Mouse (Mus musculus): ENCODE measurements around the gene Rbm5.

The Rbm5 gene

DNA sequence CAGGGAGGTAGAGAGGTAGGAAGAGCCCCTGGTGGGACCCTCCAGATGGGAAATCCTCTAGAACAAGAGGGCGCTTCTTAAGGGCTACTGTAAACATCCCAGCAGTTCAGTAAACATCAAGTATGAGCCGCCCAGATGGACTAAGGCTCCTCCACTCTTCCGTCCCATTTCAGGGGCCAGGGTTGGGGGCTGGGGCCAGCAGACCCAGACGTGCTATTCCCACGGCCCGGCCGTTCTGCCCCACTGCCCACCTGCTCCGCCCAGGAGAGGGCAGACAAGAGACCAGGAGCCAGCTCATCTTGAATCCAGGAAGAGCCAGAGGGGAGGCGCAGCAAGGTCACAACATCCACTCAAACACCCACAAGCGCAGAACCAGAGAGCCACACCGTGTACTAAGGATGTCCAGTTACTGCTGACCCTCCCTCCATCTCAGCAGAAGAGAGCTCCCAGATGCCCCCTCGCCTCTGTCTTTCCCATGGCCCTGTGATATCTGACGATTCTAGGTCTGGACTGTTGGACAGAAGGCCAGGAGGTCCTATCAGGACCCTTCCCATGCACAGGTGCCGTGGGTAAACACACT is 72.1 kb downstream of the Rbm5 start:
- Histone ChIP-seq H3K36me3 (ENCODE audit: control insufficient read depth, insufficient read depth, low read length, poor library complexity, severe bottlenecking) (no peaks in the 10 kb centered on the region), H3K27me3 (ENCODE audit: control insufficient read depth, insufficient read depth, low read length, poor library complexity, severe bottlenecking) (no peaks in the 10 kb centered on the region)
- DNase-seq (ENCODE audit: low read depth, low spot score), result no peak

DNA sequence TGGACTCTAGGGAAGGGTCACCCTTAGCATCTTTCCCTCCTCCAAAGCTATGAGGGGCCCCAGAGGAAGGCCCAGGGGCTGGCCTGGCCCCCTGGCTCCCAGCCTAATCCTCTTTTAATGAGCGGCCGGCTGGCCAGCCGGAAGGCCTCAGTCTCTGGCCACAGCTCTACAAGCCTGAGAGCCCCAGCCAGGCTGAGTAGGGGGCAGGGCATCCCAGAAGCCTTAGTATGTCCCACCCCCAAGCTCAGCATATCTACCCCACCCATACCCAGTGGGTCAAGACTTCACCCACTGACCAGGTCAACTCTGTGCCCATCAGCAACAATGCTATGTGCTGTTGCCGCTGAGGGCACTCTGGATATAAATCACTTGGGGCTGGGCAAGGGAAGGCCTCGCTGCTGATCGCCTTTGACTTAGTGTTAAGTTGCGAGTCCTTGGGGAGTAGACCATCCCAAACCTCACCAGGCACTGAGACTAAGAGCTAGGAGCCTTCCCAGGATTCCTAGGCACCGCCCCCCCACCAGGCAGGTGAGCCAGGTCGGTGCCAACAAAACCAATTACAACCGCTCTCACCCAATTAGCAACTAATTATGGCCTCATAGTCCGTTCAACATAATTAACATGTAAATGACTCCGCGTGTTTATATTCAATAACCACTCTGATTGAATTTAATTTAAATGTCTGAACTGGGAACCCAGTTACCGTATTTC is 72.8 kb downstream of the Rbm5 start:
- Histone ChIP-seq H3K36me3 (ENCODE audit: control insufficient read depth, insufficient read depth, low read length, poor library complexity, severe bottlenecking) (no peaks in the 10 kb centered on the region), H3K27me3 (ENCODE audit: control insufficient read depth, insufficient read depth, low read length, poor library complexity, severe bottlenecking) (no peaks in the 10 kb centered on the region)
- no peak for DNase-seq (ENCODE audit: low read depth, low spot score)

DNA sequence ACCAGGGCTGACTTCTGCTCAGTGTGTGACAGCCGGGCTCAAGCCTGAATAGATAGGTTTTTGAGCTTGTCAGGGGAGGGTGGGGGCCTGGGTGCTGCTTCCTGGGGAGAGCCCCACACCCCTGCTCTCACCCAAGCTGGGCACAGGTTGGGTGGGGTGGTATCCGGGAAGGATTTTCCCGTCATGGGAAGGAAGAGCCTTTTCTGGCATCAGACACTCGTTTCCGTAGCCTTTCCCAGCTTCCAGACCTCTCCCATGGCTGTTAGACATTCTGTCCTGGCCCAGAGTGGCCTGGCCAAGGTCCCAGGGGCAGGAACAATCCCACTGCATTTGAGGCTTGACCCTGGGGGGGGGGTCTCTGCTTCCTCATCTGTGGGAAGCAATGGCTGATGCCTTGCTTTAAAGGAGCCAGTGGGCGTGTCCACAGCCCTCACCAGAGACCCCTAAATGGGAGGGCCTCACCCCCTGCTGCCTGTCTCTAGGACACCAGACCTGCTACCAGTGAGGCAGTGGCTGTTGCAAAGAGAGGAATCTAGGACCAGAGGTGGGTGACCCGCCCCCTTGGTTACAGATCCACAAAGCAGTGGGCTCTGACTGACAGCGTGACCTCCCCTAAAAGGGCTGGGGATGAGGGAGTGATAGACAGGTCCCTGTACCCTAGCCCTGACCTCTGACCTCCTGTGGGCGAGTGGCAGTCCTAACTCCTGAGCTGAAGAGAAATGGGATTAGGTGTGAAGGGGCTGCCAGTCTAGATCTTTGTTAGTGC is 73.8 kb downstream of the Rbm5 start:
- Histone ChIP-seq H3K27me3 (ENCODE audit: control insufficient read depth, insufficient read depth, low read length, poor library complexity, severe bottlenecking) (no peaks in the 10 kb centered on the region), H3K36me3 (ENCODE audit: control insufficient read depth, insufficient read depth, low read length, poor library complexity, severe bottlenecking) (no peaks in the 10 kb centered on the region)
- DNase-seq (ENCODE audit: low read depth, low spot score), result no peak

DNA sequence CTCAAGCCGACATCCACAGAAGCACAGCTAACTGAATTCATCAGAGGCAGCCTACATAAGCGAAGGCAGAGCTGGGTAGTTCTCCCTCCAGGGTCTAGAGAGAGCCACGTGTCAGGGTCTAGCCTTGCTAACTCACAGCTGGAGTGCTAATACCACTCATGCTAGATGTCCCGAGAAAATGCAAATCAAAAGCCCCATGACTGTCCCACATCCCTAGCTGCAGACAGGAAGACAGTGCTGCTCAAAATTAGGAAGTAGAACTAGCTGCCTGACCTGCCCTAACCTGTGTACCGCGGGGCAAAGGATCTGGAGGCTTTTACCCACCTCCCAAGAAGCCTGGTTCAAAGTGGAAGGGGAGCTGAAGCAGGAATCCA is 74.7 kb downstream of the Rbm5 start:
- H3K36me3 ChIP-seq (ENCODE audit: control insufficient read depth, insufficient read depth, low read length, poor library complexity, severe bottlenecking), result no peaks in the 10 kb centered on the region
- no peaks in the 10 kb centered on the region for H3K27me3 ChIP-seq (ENCODE audit: control insufficient read depth, insufficient read depth, low read length, poor library complexity, severe bottlenecking)
- DNase-seq (ENCODE audit: low read depth, low spot score), result peak; percentile 42

DNA sequence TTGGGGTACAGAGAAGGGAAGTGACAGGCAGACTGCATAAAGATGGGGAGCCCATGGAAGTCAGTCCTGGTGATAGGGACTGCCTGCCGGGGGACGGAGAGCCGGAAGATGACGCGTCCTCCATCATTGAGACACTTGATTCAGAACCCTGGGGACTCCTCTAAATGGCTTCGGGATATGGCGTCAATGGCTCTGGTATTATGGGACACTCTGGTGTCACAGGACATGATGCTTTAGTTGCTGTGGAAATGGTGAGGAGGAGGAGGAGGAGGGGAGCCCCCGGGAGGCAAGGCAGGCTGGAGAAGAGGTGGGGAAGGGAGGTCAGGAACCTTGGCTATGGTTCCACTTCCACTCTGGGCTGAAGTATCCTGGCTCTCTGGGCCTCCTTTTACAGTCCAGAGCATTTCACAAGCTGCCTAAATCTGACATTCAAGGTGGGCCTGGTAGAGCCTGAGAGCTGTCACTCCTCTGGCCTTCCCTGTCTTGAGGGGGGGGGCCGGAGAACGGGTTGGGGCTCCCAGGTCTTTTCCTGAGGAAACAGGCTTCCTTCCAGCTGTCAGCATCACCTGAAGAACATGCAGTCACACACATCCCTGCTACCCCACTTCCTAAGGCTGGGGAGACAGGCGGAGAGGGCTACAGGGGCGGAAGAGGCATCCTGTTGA is 75.2 kb downstream of the Rbm5 start:
- no peak for DNase-seq (ENCODE audit: low read depth, low spot score)
- Histone ChIP-seq H3K27me3 (ENCODE audit: control insufficient read depth, insufficient read depth, low read length, poor library complexity, severe bottlenecking) (no peaks in the 10 kb centered on the region), H3K36me3 (ENCODE audit: control insufficient read depth, insufficient read depth, low read length, poor library complexity, severe bottlenecking) (no peaks in the 10 kb centered on the region)

DNA sequence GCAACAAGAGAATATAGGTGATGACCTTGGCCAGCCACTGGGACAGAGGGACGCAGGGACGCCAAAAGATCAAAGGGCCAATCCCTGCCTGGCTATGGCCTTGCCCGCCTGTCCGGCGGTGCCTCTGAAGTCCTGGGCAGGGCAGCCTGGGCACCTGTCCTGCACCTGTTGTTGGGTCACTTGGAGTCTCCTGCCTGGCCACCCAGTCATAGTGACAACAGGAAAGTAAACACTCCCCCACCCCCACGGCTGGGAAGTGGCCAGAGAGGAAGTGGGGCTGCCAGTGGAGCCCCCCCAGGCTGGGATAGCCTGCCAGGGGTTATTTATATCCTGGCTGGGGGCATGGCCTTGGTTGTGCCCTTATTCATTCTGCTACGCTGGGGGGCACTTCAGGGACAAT is 76.2 kb downstream of the Rbm5 start:
- no peak for DNase-seq (ENCODE audit: low read depth, low spot score)
- Histone ChIP-seq H3K27me3 (ENCODE audit: control insufficient read depth, insufficient read depth, low read length, poor library complexity, severe bottlenecking) (no peaks in the 10 kb centered on the region), H3K36me3 (ENCODE audit: control insufficient read depth, insufficient read depth, low read length, poor library complexity, severe bottlenecking) (no peaks in the 10 kb centered on the region)

DNA sequence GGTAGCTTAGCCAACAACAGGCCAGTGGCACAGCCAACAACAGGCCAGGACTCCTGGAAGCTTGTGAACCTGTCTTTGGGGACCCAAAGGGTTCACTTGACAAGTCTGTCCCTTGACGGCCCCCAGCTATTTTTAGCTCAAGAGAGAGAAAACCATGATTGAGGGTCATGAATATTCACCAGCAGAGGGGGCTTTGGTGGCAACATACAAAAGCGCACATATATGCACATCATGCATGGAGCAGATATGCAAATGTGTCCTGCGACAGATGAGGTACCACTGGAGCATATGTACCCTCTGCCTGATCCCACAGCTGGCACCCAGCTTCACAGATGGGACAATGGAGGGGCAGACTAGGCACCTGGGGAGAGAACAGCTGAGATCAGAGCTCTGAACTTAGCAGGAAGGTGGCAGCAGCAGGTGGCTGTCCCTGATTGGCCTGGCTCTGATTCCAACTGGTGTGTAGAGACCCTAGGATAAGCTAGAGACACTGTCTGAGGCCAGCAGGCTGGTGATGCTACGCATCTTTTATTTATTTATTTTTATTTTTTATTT is 77.3 kb downstream of the Rbm5 start:
- Histone ChIP-seq H3K36me3 (ENCODE audit: control insufficient read depth, insufficient read depth, low read length, poor library complexity, severe bottlenecking) (no peaks in the 10 kb centered on the region), H3K27me3 (ENCODE audit: control insufficient read depth, insufficient read depth, low read length, poor library complexity, severe bottlenecking) (no peaks in the 10 kb centered on the region)
- DNase-seq (ENCODE audit: low read depth, low spot score), result no peak

DNA sequence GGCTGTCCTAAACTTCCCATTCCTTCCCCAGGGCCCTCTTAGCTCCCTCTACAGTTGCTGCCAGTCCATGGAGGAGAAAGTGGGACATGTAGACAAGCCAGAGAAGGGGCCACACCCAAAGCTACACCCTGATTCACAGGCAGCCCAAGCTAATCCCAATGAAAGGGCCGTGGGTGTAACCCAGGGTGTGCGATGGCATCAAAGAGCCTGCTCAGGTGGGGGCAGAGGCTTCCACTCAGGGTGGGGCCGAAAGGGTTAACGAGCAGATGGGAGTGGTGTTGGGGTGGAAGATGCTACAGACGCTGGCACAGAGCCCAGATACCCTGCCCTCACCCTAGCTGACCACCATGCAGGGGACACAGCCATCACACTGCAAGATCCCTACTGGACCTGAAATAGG is 78.0 kb downstream of the Rbm5 start:
- DNase-seq (ENCODE audit: low read depth, low spot score), result no peak
- H3K27me3 ChIP-seq (ENCODE audit: control insufficient read depth, insufficient read depth, low read length, poor library complexity, severe bottlenecking), result no peaks in the 10 kb centered on the region

DNA sequence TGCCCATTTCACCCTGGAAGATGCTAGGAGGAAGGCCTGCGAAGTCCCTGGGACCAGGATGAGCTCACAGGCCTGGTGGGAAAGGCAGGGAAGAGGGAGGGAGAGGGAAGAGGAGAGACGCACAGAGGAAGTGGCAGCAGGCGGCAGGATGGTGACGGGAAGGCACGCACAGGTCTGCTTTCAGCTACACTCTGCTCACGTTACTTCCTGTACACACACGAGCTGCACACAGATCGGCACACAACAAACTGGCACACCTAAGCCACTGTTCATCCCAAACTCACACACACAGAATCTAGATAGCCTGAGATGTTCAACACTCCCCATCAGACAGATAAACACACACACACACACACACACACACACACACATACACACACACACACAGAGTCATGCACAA is 80.4 kb downstream of the Rbm5 start:
- Histone ChIP-seq H3K36me3 (ENCODE audit: control insufficient read depth, insufficient read depth, low read length, poor library complexity, severe bottlenecking) (no peaks in the 10 kb centered on the region), H3K27me3 (ENCODE audit: control insufficient read depth, insufficient read depth, low read length, poor library complexity, severe bottlenecking) (no peaks in the 10 kb centered on the region)
- DNase-seq (ENCODE audit: low read depth, low spot score), result no peak

More for the DNA sequence above, 78.0 kb downstream of the Rbm5 start:
- H3K36me3 ChIP-seq (ENCODE audit: control insufficient read depth, insufficient read depth, low read length, poor library complexity, severe bottlenecking), result no peaks in the 10 kb centered on the region
